9 mouse cellular contexts compared by ENCODE assay signal in genomic region chr11:71758211-71759110, GRCm38 (mm10). TPM values are rescaled to one million over a fixed set of nuclear protein-coding genes. Genes with fewer than 3 reads are reported as not detected.
DNase-seq lines count a peak whose midpoint lies in the region; ATAC-seq and TF ChIP-seq lines count a peak whose summit lies in the region.
"Had no signal": no experiment of that assay in that cellular context is flagged by ENCODE, and none has a peak within 500 bp of the region (broad histone marks: within the 10 kb centered on the region; RNA-seq: fewer than 3 reads in every experiment).

No protein-coding gene starts in this region.

- H3K36me3 ChIP-seq in embryonic facial prominence, embryonic 12.5 days = no peaks in the 10 kb centered on the region
- H3K36me3 ChIP-seq in hindbrain, postnatal 0 days (ENCODE audit: insufficient read depth, low read length) = no peaks in the 10 kb centered on the region
- H3K36me3 ChIP-seq in midbrain, embryonic 11.5 days (ENCODE audit: control insufficient read depth, insufficient read depth, low read length) = peaks cover 10% of the 10 kb centered on the region; the same call in 1 of the 2 replicates

- H3K9me3 ChIP-seq in embryonic facial prominence, embryonic 12.5 days = no peaks in the 10 kb centered on the region
- H3K9me3 ChIP-seq in hindbrain, postnatal 0 days (ENCODE audit: low read length) = no peaks in the 10 kb centered on the region
- no peaks in the 10 kb centered on the region for H3K9me3 ChIP-seq in midbrain, embryonic 11.5 days (ENCODE audit: control insufficient read depth, low read length)

- H3K4me1 ChIP-seq in embryonic facial prominence, embryonic 12.5 days = 0 out of 2 replicates have a peak, but pooled peaks cover 3% of the 10 kb centered on the region
- peaks cover 45% of the 10 kb centered on the region for H3K4me1 ChIP-seq in hindbrain, postnatal 0 days (ENCODE audit: insufficient read depth, low read length)
- H3K4me1 ChIP-seq in midbrain, embryonic 11.5 days (ENCODE audit: control insufficient read depth, insufficient read depth, low read length) = peaks cover 86% of the 10 kb centered on the region

- peaks cover 14% of the 10 kb centered on the region; the same call in 1 of the 2 replicates for H3K27me3 ChIP-seq in embryonic facial prominence, embryonic 12.5 days
- no peaks in the 10 kb centered on the region for H3K27me3 ChIP-seq in hindbrain, postnatal 0 days (ENCODE audit: insufficient read depth, low read length)
- H3K27me3 ChIP-seq in midbrain, embryonic 11.5 days (ENCODE audit: control insufficient read depth, insufficient read depth, low read length) = no peaks in the 10 kb centered on the region

- intact Hi-C loops in heart, postnatal 36 days (cut with DNase I) = loop anchor here (10.0 kb wide), 1 partner anchor 236 kb away; no protein-coding TSS in a partner anchor

- peak; percentile 63 to 72 for DNase-seq in adrenal gland, postnatal 36 days
- DNase-seq in hindbrain, postnatal 0 days (ENCODE audit: low spot score) = peak; percentile 90
- DNase-seq in midbrain, embryonic 11.5 days (ENCODE audit: low spot score, missing footprints) = peak; percentile 95
- no peak for DNase-seq in lung, postnatal 14 days
- DNase-seq in spleen, postnatal 36 days (ENCODE audit: low spot score in 2 of 2) = no peak
- no peak for DNase-seq in heart, postnatal 36 days

- H3K27ac ChIP-seq in embryonic facial prominence, embryonic 12.5 days = no peak overlapping the region
- peak overlapping the region; percentile 91 for H3K27ac ChIP-seq in hindbrain, postnatal 0 days
- H3K27ac ChIP-seq in midbrain, embryonic 11.5 days (ENCODE audit: low read depth, low read length) = peak overlapping the region; percentile 97
- H3K27ac ChIP-seq: liver, embryonic 14.5 days had no signal

- WGBS in embryonic facial prominence, embryonic 12.5 days = 18% methylated on average over 21 of the region's 21 CpGs
- WGBS in hindbrain, postnatal 0 days = 17% methylated on average over 21 of the region's 21 CpGs
- WGBS in midbrain, embryonic 11.5 days = 10% methylated on average over 21 of the region's 21 CpGs

- no peak overlapping the region for H3K4me2 ChIP-seq in embryonic facial prominence, embryonic 12.5 days (replicated peaks)
- H3K4me2 ChIP-seq in hindbrain, postnatal 0 days (ENCODE audit: low read depth, low read length) = peak overlapping the region; percentile 26
- peak overlapping the region; percentile 25; the same call in 1 of the 2 replicates for H3K4me2 ChIP-seq in midbrain, embryonic 11.5 days

- no peak overlapping the region for H3K9ac ChIP-seq in embryonic facial prominence, embryonic 12.5 days
- peak overlapping the region; percentile 4; the same call in 1 of the 2 replicates for H3K9ac ChIP-seq in hindbrain, postnatal 0 days (replicated peaks; ENCODE audit: low read length)
- H3K9ac ChIP-seq in midbrain, embryonic 11.5 days (ENCODE audit: low read length) = peak overlapping the region; percentile 46
- H3K9ac ChIP-seq: liver, embryonic 14.5 days had no signal

- ATAC-seq in embryonic facial prominence, embryonic 12.5 days (ENCODE audit: insufficient number of reproducible peaks, insufficient read depth, low FRiP score, low TSS enrichment) = peak; percentile 89
- peak; percentile 95 for ATAC-seq in hindbrain, postnatal 0 days
- ATAC-seq in midbrain, embryonic 11.5 days (ENCODE audit: low FRiP score) = peak; percentile 94
- ATAC-seq in megakaryocyte-erythroid progenitor cell, adult 5-6 weeks (replicated peaks; ENCODE audit: low FRiP score, low TSS enrichment, poor library complexity, severe bottlenecking) = no peak

- H3K4me3 ChIP-seq in embryonic facial prominence, embryonic 12.5 days = no peak overlapping the region
- H3K4me3 ChIP-seq in hindbrain, postnatal 0 days (ENCODE audit: low read length) = no peak overlapping the region
- H3K4me3 ChIP-seq in midbrain, embryonic 11.5 days (ENCODE audit: low read depth, low read length) = no peak overlapping the region

- TF ChIP-seq CTCF in hindbrain, postnatal 0 days (IDR thresholded peaks at IDR 0.05; ENCODE audit: low read depth) = peak; percentile 17; the same call in 1 of the 2 replicates

RNA-seq across cellular contexts. Expression of gene Wscd1, which starts 8.7 kb away (rescaled TPM):
- 1 to 10 TPM; 5.0 to 7.4 TPM for total RNA-seq in adrenal gland, postnatal 36 days (2021)
- polyA plus RNA-seq in embryonic facial prominence, embryonic 12.5 days (2016; fragmentation: Nextera tagmentation; extraction: Ambion mirVana) = 7.2 and 8.9 TPM in 2 replicates
- 188 and 209 TPM in 2 replicates for total RNA-seq in hindbrain, postnatal 0 days (2014; rRNA removed)
- polyA plus RNA-seq in hindbrain, postnatal 0 days (2015; fragmentation: Nextera tagmentation; extraction: Ambion mirVana) = 83.8 and 94.5 TPM in 2 replicates
- 44.1 and 54.4 TPM in 2 replicates for polyA plus RNA-seq in midbrain, embryonic 11.5 days (2014; fragmentation: Nextera tagmentation; extraction: Ambion mirVana)
- total RNA-seq in megakaryocyte-erythroid progenitor cell, adult 5-6 weeks (2014; fragmentation: Nextera tagmentation) = not detected in 2 replicates
- total RNA-seq in megakaryocyte-erythroid progenitor cell, adult 5-6 weeks (2017) = not detected in 2 replicates
- total RNA-seq in heart, postnatal 36 days (2021) = 10 to 100 TPM in 1 of 2 experiments, 1 to 10 TPM in 1; 8.0 to 12.0 TPM

Comparison
In these comparisons a context has a peak if more than half of its experiments do, and no peak if none do; other contexts are left out.
1. DNase-seq: peak in adrenal gland, postnatal 36 days (2 of 2), hindbrain, postnatal 0 days (single experiment) and midbrain, embryonic 11.5 days (single experiment); none in lung, postnatal 14 days (single experiment), spleen, postnatal 36 days (0 of 2) and heart, postnatal 36 days (0 of 2).
2. RNA of gene Wscd1, which starts 8.7 kb away (total RNA-seq): 188 to 209 TPM in hindbrain, postnatal 0 days; 8.0 to 12.0 TPM in heart, postnatal 36 days, 5.0 to 7.4 TPM in adrenal gland, postnatal 36 days and not detected in megakaryocyte-erythroid progenitor cell, adult 5-6 weeks; every median in the first group is over 10 times any median in the second.